Mouse (Mus musculus): Measurements from ENCODE around the gene Pik3r4.

The Pik3r4 gene

GRCm38 (mm10) chr9:105696818-105697564, 54.2 kb downstream of the Pik3r4 start:
- no peak for DNase-seq (ENCODE audit: low spot score in 2 of 2)

- DNase-seq (ENCODE audit: low spot score in 2 of 2) = no peak
Measured at GRCm38 (mm10) chr9:105697764-105698396, 55.1 kb downstream of the Pik3r4 start.

GRCm38 (mm10) chr9:105700702-105701101, 57.9 kb downstream of the Pik3r4 start:
- no peak for DNase-seq (ENCODE audit: low spot score in 2 of 2)

GRCm38 (mm10) chr9:105701966-105702365, 59.2 kb downstream of the Pik3r4 start:
- DNase-seq (ENCODE audit: low spot score in 2 of 2) = no peak

GRCm38 (mm10) chr9:105704226-105704932, 61.6 kb downstream of the Pik3r4 start:
- no peak for DNase-seq (ENCODE audit: low spot score in 2 of 2)

- no peak for DNase-seq (ENCODE audit: low spot score in 2 of 2)
Measured at GRCm38 (mm10) chr9:105705011-105705410, 62.2 kb downstream of the Pik3r4 start.

- DNase-seq (ENCODE audit: low spot score in 2 of 2) = no peak
Measured at GRCm38 (mm10) chr9:105712049-105712448, 69.3 kb downstream of the Pik3r4 start.

GRCm38 (mm10) chr9:105719367-105719766, 76.6 kb downstream of the Pik3r4 start:
- DNase-seq (ENCODE audit: low spot score in 2 of 2) = no peak

- no peak for DNase-seq (ENCODE audit: low spot score in 2 of 2)
Measured at GRCm38 (mm10) chr9:105719851-105720395, 77.1 kb downstream of the Pik3r4 start.

GRCm38 (mm10) chr9:105720430-105720829, 77.7 kb downstream of the Pik3r4 start:
- DNase-seq (ENCODE audit: low spot score in 2 of 2) = no peak

- no peak for DNase-seq (ENCODE audit: low spot score in 2 of 2)
Measured at GRCm38 (mm10) chr9:105731976-105732375, 89.2 kb downstream of the Pik3r4 start.

- DNase-seq (ENCODE audit: low spot score in 2 of 2) = no peak
Measured at GRCm38 (mm10) chr9:105734651-105735050, 91.9 kb downstream of the Pik3r4 start.

- no peak for DNase-seq (ENCODE audit: low spot score in 2 of 2)
Measured at GRCm38 (mm10) chr9:105735195-105735594, 92.4 kb downstream of the Pik3r4 start.

Data from spleen, postnatal 10 days (tissue).